Mouse (Mus musculus): ENCODE measurements at regions not wholly inside any gene's neighbourhood (a gene's known extent, or its start where the extent isn't known, plus 50 kb on each side); places are given as distances from the start of the nearest gene placed in this dataset.

DNA sequence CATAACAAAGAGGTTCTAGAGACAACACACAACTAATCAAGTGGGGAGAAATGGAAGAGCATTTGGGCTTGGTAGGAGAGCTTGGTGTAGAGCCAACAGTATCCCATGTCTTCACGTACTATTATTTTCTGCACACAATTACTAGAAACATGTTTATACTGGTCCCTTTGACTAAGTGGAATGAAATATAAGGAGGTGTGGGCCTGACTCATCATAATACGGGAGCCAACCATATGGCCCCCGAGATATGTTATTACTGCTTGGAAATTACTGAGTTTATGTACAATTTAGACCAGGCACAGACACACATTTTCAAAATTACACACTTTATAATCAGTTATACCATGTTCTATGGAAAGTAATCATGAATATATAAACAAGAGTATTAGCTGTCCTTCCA, 92.7 kb upstream of the Sash1 start:
- no peak overlapping the region for H3K4me2 ChIP-seq (ENCODE audit: low read depth, low read length)
- H3K27me3 ChIP-seq (ENCODE audit: insufficient read depth, low read length): no peaks in the 10 kb centered on the region
- no peak overlapping the region for H3K4me3 ChIP-seq (ENCODE audit: low read depth, low read length)
- H3K4me1 ChIP-seq (ENCODE audit: insufficient read depth): no peaks in the 10 kb centered on the region
- H3K9me3 ChIP-seq (ENCODE audit: low read length): no peaks in the 10 kb centered on the region
- 82% methylated on average over 3 of the region's 3 CpGs for WGBS (ENCODE audit: insufficient replicate concordance)
- H3K9ac ChIP-seq (replicated peaks): no peak overlapping the region
- DNase-seq (no peak), ATAC-seq (no peak)
- no peak for TF ChIP-seq CTCF (IDR thresholded peaks at IDR 0.05; ENCODE audit: low read depth)
- no peak for TF ChIP-seq EP300 (IDR thresholded peaks at IDR 0.05; ENCODE audit: low read depth)
- no peaks in the 10 kb centered on the region for H3K36me3 ChIP-seq (replicated peaks; ENCODE audit: insufficient read depth, low read length)
- no peak overlapping the region for H3K27ac ChIP-seq (ENCODE audit: low read depth)

GRCm38 (mm10) chr10:8973934-8974333, 88.1 kb upstream of the Sash1 start:
- H3K4me2 ChIP-seq (ENCODE audit: low read depth, low read length): no peak overlapping the region
- no peaks in the 10 kb centered on the region for H3K36me3 ChIP-seq (replicated peaks; ENCODE audit: insufficient read depth, low read length)
- H3K4me1 ChIP-seq (ENCODE audit: insufficient read depth): no peaks in the 10 kb centered on the region
- ATAC-seq (peak; percentile 47; the same call in 1 of the 2 replicates), DNase-seq (no peak)
- TF ChIP-seq CTCF (IDR thresholded peaks at IDR 0.05; ENCODE audit: low read depth) (peak; percentile 66), EP300 (IDR thresholded peaks at IDR 0.05; ENCODE audit: low read depth) (no peak)
- H3K27me3 ChIP-seq (ENCODE audit: insufficient read depth, low read length): no peaks in the 10 kb centered on the region
- 31% methylated on average over 1 of the region's 1 CpGs for WGBS (ENCODE audit: insufficient replicate concordance)
- H3K9me3 ChIP-seq (ENCODE audit: low read length): no peaks in the 10 kb centered on the region
- no peak overlapping the region for H3K4me3 ChIP-seq (ENCODE audit: low read depth, low read length)
- H3K9ac ChIP-seq (replicated peaks): no peak overlapping the region
- H3K27ac ChIP-seq (ENCODE audit: low read depth): no peak overlapping the region

DNA sequence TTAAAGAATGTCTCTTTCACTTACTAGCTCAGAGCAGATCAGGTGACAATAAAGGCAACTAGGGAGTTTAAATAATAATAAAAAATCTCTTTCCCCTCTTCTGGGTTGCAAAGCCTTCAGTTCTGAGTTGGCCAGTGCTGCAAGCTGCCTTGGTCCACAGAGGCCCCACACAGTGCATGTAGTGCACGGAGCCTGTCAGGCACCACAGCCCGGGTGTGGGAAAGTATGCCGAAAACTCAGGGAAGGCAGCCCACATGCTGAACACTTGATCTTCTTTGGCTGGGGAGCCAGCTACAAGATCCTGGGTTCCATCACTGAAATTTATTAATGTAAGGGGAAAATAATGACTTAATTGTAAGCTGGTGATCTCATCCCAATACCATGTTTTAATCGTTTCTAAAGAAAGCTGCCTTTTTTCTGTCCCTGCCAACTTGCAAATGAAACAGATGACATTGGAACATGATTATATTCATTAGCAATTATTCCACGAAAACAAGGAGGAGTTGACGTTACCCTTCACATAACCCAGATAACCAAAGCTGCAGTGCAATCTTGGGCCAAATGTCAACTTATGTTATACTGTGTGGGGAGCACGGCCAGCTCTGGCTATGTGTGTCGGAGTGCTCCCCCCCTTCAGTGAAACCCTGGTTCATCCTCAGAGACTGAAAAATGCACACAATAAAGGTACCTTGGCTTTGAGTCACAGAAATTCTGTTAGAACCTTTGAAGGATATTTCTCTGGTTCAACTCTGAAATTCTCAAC, 87.1 kb upstream of the Sash1 start:
- no peak for DNase-seq
- ATAC-seq: no peak
- Histone ChIP-seq H3K27ac (ENCODE audit: low read depth) (no peak overlapping the region), H3K36me3 (replicated peaks; ENCODE audit: insufficient read depth, low read length) (no peaks in the 10 kb centered on the region), H3K4me2 (ENCODE audit: low read depth, low read length) (no peak overlapping the region), H3K9ac (replicated peaks) (no peak overlapping the region), H3K9me3 (ENCODE audit: low read length) (no peaks in the 10 kb centered on the region), H3K4me1 (ENCODE audit: insufficient read depth) (no peaks in the 10 kb centered on the region), H3K27me3 (ENCODE audit: insufficient read depth, low read length) (no peaks in the 10 kb centered on the region), H3K4me3 (ENCODE audit: low read depth, low read length) (no peak overlapping the region)
- TF ChIP-seq CTCF (IDR thresholded peaks at IDR 0.05; ENCODE audit: low read depth): no peak
- TF ChIP-seq EP300 (IDR thresholded peaks at IDR 0.05; ENCODE audit: low read depth): no peak
- WGBS (ENCODE audit: insufficient replicate concordance): 77% methylated on average over 8 of the region's 8 CpGs

DNA sequence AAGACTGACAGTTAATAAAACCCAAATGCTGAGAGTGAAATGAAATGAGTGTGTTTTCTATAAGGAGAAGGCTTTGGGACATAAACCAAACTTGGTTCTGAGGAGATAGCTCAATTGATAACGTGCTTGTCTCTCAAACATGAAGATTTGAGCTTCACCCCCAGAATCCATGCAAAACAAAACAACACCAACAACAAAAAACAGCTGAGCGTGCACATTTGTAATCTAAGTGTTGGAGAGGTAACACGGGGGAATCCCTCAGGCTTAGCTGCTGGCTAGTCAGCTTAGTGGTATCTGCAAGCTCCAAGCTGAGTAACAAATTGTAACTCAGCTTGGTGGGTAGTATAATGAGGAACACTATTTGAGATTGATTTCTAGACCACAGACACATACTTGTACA, 84.9 kb upstream of the Sash1 start:
- H3K4me3 ChIP-seq (ENCODE audit: low read depth, low read length): no peak overlapping the region
- H3K4me1 ChIP-seq (ENCODE audit: insufficient read depth): no peaks in the 10 kb centered on the region
- ATAC-seq (no peak), DNase-seq (no peak)
- no peak overlapping the region for H3K4me2 ChIP-seq (ENCODE audit: low read depth, low read length)
- H3K9ac ChIP-seq (replicated peaks): no peak overlapping the region
- TF ChIP-seq EP300 (IDR thresholded peaks at IDR 0.05; ENCODE audit: low read depth): no peak
- TF ChIP-seq CTCF (IDR thresholded peaks at IDR 0.05; ENCODE audit: low read depth): no peak
- WGBS (ENCODE audit: insufficient replicate concordance): 65% methylated on average over 3 of the region's 3 CpGs
- H3K27ac ChIP-seq (ENCODE audit: low read depth): no peak overlapping the region
- H3K27me3 ChIP-seq (ENCODE audit: insufficient read depth, low read length): no peaks in the 10 kb centered on the region
- no peaks in the 10 kb centered on the region for H3K36me3 ChIP-seq (replicated peaks; ENCODE audit: insufficient read depth, low read length)
- no peaks in the 10 kb centered on the region for H3K9me3 ChIP-seq (ENCODE audit: low read length)

DNA sequence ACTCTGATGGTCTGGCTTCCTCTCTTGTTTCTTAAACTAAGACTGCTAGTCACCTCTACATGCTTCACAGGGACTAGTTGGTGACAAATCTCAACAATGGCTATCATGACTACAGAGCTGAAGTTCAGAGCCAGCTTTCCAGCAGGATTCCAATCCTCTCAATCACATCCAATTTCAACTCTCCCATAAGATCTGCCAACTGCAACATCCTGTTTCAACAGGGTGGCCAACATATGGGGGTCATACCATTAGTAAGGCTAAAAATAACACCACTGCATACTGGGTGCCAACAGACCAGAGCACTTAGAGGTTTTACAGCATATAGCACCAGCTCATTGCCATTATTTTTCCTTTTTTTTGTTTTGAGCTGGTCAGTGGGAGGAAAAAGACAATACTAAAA, 83.7 kb upstream of the Sash1 start:
- H3K27me3 ChIP-seq (ENCODE audit: insufficient read depth, low read length): no peaks in the 10 kb centered on the region
- no peak overlapping the region for H3K27ac ChIP-seq (ENCODE audit: low read depth)
- ATAC-seq (no peak), DNase-seq (no peak)
- no peak overlapping the region for H3K9ac ChIP-seq (replicated peaks)
- no peaks in the 10 kb centered on the region for H3K36me3 ChIP-seq (replicated peaks; ENCODE audit: insufficient read depth, low read length)
- TF ChIP-seq EP300 (IDR thresholded peaks at IDR 0.05; ENCODE audit: low read depth) (no peak), CTCF (IDR thresholded peaks at IDR 0.05; ENCODE audit: low read depth) (no peak)
- no peak overlapping the region for H3K4me3 ChIP-seq (ENCODE audit: low read depth, low read length)
- H3K4me2 ChIP-seq (ENCODE audit: low read depth, low read length): no peak overlapping the region
- H3K9me3 ChIP-seq (ENCODE audit: low read length): no peaks in the 10 kb centered on the region
- no peaks in the 10 kb centered on the region for H3K4me1 ChIP-seq (ENCODE audit: insufficient read depth)

- Histone ChIP-seq H3K4me1 (ENCODE audit: insufficient read depth) (no peaks in the 10 kb centered on the region), H3K9ac (replicated peaks) (no peak overlapping the region), H3K27me3 (ENCODE audit: insufficient read depth, low read length) (no peaks in the 10 kb centered on the region), H3K36me3 (replicated peaks; ENCODE audit: insufficient read depth, low read length) (no peaks in the 10 kb centered on the region), H3K9me3 (ENCODE audit: low read length) (no peaks in the 10 kb centered on the region), H3K27ac (ENCODE audit: low read depth) (0 out of 2 replicates have a peak overlapping the region, but pooled peaks have one; percentile 24), H3K4me2 (ENCODE audit: low read depth, low read length) (no peak overlapping the region), H3K4me3 (ENCODE audit: low read depth, low read length) (no peak overlapping the region)
- no peak for TF ChIP-seq EP300 (IDR thresholded peaks at IDR 0.05; ENCODE audit: low read depth)
- TF ChIP-seq CTCF (IDR thresholded peaks at IDR 0.05; ENCODE audit: low read depth): no peak
- no peak for DNase-seq
- 62% methylated on average over 5 of the region's 5 CpGs for WGBS (ENCODE audit: insufficient replicate concordance)
- no peak for ATAC-seq
These were observed 83.1 kb upstream of the Sash1 start for GRCm38 (mm10) chr10:8969016-8969415.

Data from liver, postnatal 0 days (tissue).